Mouse (Mus musculus) mouse embryonic stem cell (cell line): Measurements from ENCODE around the gene Atad5.
"Not testable (repeated sequence)": the region's sequence is repeated elsewhere in the genome, so short reads cannot be mapped to it uniquely, and the experiment has no call there.

Source experiments
- in situ Hi-C, 2 experiments: fragments of 300-500 bp; cut with MboI; formaldehyde crosslinking; loops; 1 replicate in 1 of 2; 3 replicates in 1 of 2; pipeline ENCODE4 v1.14.3; 2019 to 2020; ENCODE audit warnings: low sequenced_read_pairs in 2 of 2, low pct_unique_long_range_greater_than_20kb in 1 of 2, mixed read lengths in 1 of 2; ENCODE audit not compliant: unreplicated experiment in 1 of 2

Atad5 gene

DNA sequence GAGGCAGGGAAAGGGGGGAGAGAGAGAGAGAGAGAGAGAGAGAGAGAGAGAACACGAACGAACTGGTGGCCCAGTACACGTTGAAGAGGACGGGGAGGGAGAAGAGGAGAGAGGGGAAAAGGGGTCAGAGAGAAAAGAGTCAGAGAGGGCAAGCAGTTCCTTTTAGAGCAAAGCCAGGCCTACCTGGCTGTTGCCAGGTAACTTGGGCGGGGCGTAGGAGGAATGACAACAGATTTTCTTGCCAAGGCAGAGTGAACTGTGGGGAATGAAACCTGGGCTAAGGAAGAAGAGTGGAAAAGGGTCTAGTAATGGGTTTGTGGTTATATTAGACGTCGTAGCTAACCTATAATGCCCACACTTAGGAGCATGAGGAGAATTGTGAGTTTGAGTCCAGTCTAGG lies 53.7 kb downstream of the Atad5 start:
- in situ Hi-C loops, result no loop called here

- in situ Hi-C loops, result no loop called here
These were observed 56.6 kb downstream of the Atad5 start for GRCm38 (mm10) chr11:80145787-80146275.

DNA sequence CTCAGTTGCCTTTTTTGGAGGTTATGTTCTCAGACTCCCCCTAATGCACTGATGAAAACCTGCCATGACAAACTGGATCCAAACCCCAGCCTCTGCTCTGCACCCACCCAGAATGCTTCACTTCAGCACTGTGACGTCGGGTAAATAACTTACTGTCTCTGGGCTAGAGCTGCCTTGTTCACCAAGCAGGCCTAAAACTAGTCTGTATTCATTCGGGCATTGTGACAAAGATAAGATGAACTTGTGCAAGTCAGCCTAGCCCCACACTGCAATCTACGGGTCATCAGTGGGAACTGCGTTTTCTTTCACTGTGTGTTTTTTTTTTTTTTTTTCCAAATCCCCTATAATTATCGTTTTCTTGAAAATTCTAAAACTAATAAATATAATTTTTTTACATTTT lies 58.5 kb downstream of the Atad5 start:
- in situ Hi-C loops, result no loop called here

DNA sequence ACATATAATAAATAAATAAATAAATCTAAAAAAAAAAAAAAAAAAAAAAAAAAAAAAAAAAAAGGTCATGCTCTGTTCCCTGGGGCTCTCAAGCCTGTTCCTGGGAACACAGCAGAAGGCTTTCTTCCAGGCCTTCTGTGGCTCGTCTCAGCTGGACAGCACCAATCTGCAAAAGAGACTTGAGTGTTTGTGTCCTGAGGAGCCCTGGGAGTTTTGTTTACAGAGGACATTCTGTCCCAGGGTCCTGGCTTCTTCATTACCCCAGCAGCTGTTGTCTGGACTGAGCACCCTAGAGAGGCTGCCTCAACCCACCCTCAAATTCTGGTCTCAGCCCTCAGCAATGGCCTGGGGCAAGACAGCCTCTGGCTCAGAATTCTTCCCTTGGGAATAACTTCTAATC lies 59.1 kb downstream of the Atad5 start:
- in situ Hi-C loops, result no loop called here

GRCm38 (mm10) chr11:80148974-80149373 lies 59.8 kb downstream of the Atad5 start:
- in situ Hi-C loops, result not testable (repeated sequence)

- in situ Hi-C loops, result no loop called here
These were observed 60.3 kb downstream of the Atad5 start for GRCm38 (mm10) chr11:80149412-80150023.

- in situ Hi-C loops, result no loop called here
These were observed 61.4 kb downstream of the Atad5 start for GRCm38 (mm10) chr11:80150566-80150965.

GRCm38 (mm10) chr11:80151541-80151940 lies 62.3 kb downstream of the Atad5 start:
- in situ Hi-C loops, result no loop called here

GRCm38 (mm10) chr11:80152376-80152775 lies 63.2 kb downstream of the Atad5 start:
- in situ Hi-C loops, result no loop called here

DNA sequence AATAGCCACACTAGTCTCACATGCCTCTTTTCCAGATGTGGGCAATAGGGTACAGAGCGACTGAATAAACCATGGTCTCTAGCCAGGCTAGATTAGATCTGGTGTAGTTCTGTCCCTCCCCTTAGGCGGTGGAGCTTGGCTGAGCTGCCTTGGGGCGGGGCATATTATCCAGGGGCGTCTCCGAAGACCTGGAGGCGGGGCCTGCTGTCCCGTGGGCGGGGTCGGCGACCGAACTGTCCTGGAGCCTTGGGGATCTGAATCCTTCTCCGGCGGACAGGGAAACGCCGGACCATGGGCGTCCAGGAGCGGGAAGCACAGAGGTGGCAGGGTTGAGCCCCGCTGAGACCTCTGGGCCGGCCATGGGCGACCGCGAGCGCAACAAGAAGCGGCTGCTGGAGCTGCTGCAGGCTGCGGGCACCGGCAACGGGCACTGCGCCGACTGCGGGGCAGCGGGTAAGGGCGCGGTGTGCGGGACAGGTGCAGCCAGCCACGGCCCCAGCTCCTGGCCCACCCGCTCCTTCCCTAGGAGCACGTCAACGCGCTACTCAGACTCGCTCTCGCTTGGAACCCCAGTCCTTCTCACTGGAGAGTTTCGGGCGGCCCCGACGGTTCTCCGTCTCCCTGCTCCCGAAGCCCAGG lies 64.8 kb downstream of the Atad5 start, which contains the start of gene Adap2:
Adap2 (plus strand) TSS at position 249 of the 639 bp plus-strand sequence.
- in situ Hi-C loops, result no loop called here

DNA sequence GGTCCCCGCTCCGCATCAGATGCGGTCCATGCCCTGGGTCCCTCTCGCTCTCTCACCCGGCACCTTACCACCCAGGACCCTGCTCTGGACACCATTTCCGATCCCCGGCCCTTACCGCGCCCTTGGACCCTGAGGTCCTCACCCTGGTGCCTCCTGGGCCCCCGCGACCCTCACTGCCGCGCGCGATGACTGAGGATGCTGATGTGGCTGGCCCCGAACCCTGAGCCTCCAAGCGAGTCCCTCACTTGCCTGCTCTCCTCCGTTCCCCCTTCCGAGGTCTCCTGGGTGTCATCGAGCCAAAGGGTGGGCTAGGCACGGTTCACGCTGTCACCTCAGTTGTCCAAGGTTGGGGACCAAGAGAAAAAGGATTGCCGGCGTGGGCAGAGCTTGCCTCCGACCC lies 65.3 kb downstream of the Atad5 start:
- in situ Hi-C loops, result no loop called here

GRCm38 (mm10) chr11:80155541-80155940 lies 66.3 kb downstream of the Atad5 start:
- in situ Hi-C loops, result no loop called here

- in situ Hi-C loops, result no loop called here
These were observed 66.8 kb downstream of the Atad5 start for GRCm38 (mm10) chr11:80155961-80156360.

DNA sequence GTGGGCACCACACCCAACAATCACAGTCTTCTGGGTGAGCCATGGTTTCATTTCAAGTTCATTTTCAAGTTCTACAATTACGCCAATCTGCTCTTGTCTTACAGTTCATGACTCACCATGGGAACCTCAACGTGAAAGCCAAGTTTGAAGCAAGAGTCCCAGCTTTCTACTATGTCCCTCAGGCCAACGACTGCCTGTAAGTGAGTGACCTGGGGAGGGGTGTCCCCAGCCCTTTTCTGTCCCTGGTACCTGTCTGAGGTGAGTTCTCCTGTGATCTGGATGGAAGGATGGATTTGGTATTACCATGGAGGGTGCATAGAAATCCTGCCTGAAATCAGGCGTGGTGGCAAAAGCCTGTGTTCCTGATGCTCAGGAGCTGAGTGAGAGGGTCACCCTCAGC lies 67.6 kb downstream of the Atad5 start:
- in situ Hi-C loops, result no loop called here

- in situ Hi-C loops, result no loop called here
These were observed 69.8 kb downstream of the Atad5 start for GRCm38 (mm10) chr11:80159018-80159417.

DNA sequence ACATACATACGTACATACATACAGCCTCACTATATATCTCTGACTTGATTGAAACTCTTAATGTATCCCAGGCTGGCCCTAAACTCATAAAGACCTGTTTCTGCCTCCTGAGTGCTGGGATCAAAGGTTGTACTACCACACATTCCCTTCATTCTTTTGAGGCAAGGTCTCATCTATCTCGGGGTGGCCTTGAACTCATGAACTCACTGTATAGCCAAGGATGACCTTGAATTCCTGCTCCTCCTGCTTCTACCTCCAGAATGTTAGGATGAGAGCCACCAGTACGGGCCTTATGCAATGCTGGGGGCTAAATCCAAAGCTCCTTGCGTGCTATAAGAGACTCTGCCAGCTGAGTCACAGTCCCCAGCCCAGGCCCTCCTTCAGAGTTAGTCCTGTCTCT lies 71.8 kb downstream of the Atad5 start:
- in situ Hi-C loops, result no loop called here

DNA sequence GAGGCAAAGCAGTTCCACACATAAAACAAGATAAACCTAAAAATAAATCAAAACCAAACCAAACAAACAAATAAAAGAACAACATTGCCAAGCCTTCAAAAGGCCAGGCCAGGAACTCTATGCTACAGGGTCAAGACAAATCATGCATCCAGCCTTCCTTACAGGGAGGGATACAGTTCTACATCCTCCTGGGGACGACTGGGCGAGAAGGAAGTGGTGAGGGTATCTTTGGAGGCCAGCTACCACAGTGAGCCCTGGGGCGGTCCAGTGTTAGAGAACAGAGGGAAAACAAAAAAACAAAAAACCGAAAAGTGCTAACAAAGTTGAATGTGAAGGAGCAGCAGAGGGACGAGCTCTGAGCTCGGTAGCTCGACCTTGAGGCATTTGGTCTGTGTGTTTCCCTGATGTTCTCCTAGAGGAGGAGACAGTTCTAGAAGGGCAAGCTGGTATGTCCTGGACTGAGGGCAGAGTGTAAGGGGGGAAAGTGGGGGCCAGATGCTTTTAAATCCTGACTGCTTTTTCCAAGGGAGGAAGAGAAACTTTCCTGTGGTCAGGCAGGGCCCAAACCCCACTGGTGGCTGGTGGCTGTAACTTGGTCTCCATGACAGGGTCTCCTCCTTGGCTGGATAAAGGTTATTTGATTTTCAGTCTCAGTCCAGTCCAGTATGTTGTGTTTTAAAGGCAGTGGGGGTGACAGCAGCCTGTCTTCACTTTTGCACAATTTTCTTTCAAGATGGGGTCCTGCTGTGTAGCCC lies 74.3 kb downstream of the Atad5 start:
- in situ Hi-C loops, result no loop called here

- in situ Hi-C loops, result no loop called here
These were observed 75.0 kb downstream of the Atad5 start for GRCm38 (mm10) chr11:80164224-80164623.

- in situ Hi-C loops, result no loop called here
These were observed 78.9 kb downstream of the Atad5 start for GRCm38 (mm10) chr11:80168121-80168520.
